Mouse (Mus musculus) gonadal fat pad, adult 2 months (tissue): ENCODE results near the gene Tmc8. TPM values are rescaled to one million over a fixed set of nuclear protein-coding genes. Genes with fewer than 3 reads are reported as not detected.

Experiments
- DNase-seq: peaks from one replicate; pipeline ENCODE4 v3.0.0-alpha.2; 2012; ENCODE audit warnings: low read depth
- polyA plus RNA-seq: library from polyadenylated mRNA; depleted of rRNA; stranded (reverse); fragments of >200 nt; gene quantifications from 2 replicates; pipeline ENCODE4 v1.2.3, GENCODE M21; 2012; rRNA removed

Gene Tmc8
- 4.9 and 5.8 TPM in 2 replicates for polyA plus RNA-seq

GRCm38 (mm10) chr11:117781993-117782704, at the start of gene Tmc8, which contains the start of gene Tmc6:
Gene Tmc8 (plus strand): TSS chr11:117782076.
Gene Tmc6 (minus strand): TSS chr11:117782198.
- DNase-seq, result no peak

GRCm38 (mm10) chr11:117736037-117736689, 45.7 kb upstream of the Tmc8 start:
- DNase-seq, result no peak

- DNase-seq, result no peak
These were observed 43.8 kb upstream of the Tmc8 start for GRCm38 (mm10) chr11:117738123-117738522.

GRCm38 (mm10) chr11:117741128-117741527, 40.7 kb upstream of the Tmc8 start:
- DNase-seq, result no peak

GRCm38 (mm10) chr11:117742243-117742642, 39.6 kb upstream of the Tmc8 start:
- DNase-seq, result no peak

GRCm38 (mm10) chr11:117742715-117743114, 39.2 kb upstream of the Tmc8 start:
- DNase-seq, result no peak

- no peak for DNase-seq
These were observed 38.3 kb upstream of the Tmc8 start for GRCm38 (mm10) chr11:117743454-117744030.

- DNase-seq, result no peak
These were observed 33.2 kb upstream of the Tmc8 start for GRCm38 (mm10) chr11:117748628-117749027.

- DNase-seq, result no peak
These were observed 32.5 kb upstream of the Tmc8 start for GRCm38 (mm10) chr11:117749414-117749813.

GRCm38 (mm10) chr11:117751544-117751943, 30.3 kb upstream of the Tmc8 start:
- DNase-seq, result no peak

GRCm38 (mm10) chr11:117755891-117756290, 26.0 kb upstream of the Tmc8 start:
- no peak for DNase-seq

- DNase-seq, result no peak
These were observed 22.6 kb upstream of the Tmc8 start for GRCm38 (mm10) chr11:117759267-117759666.

- no peak for DNase-seq
These were observed 21.3 kb upstream of the Tmc8 start for GRCm38 (mm10) chr11:117760374-117761119.

- DNase-seq, result no peak
These were observed 20.1 kb upstream of the Tmc8 start for GRCm38 (mm10) chr11:117761801-117762200.

- DNase-seq, result no peak
These were observed 19.6 kb upstream of the Tmc8 start for GRCm38 (mm10) chr11:117762246-117762645.

GRCm38 (mm10) chr11:117764319-117764718, 17.6 kb upstream of the Tmc8 start:
- no peak for DNase-seq

GRCm38 (mm10) chr11:117765361-117765760, 16.5 kb upstream of the Tmc8 start:
- no peak for DNase-seq

GRCm38 (mm10) chr11:117766275-117766674, 15.6 kb upstream of the Tmc8 start:
- no peak for DNase-seq

- DNase-seq, result no peak
These were observed 12.9 kb upstream of the Tmc8 start for GRCm38 (mm10) chr11:117768725-117769682.

GRCm38 (mm10) chr11:117769683-117770047, 12.2 kb upstream of the Tmc8 start:
- no peak for DNase-seq

- DNase-seq, result no peak
These were observed 11.5 kb upstream of the Tmc8 start for GRCm38 (mm10) chr11:117770407-117770806.
